In genomic region chr6:120991857-120992256, GRCm38 (mm10) we compare ENCODE assay signal across 27 mouse cellular contexts.
A peak's percentile ranks its signal among the peaks of the same experiment; 100 is the strongest.
DNase-seq lines count a peak whose midpoint lies in the region; ATAC-seq lines count a peak whose summit lies in the region.
"Had no signal": no experiment of that assay in that cellular context is flagged by ENCODE, and none has a peak within 500 bp of the region (broad histone marks: within the 10 kb centered on the region; RNA-seq: fewer than 3 reads in every experiment).

No protein-coding gene starts in this region.

- no peak overlapping the region for H3K4me2 ChIP-seq in liver, embryonic 13.5 days
- H3K4me2 ChIP-seq in liver, embryonic 11.5 days = no peak overlapping the region
- H3K4me2 ChIP-seq: embryonic facial prominence, embryonic 12.5 days; forebrain, embryonic 12.5 days; hindbrain, embryonic 15.5 days; limb, embryonic 15.5 days; lung, embryonic 15.5 days; midbrain, embryonic 12.5 days; neural tube, embryonic 13.5 days had no signal

- H3K9ac ChIP-seq in liver, embryonic 13.5 days = no peak overlapping the region
- no peak overlapping the region for H3K9ac ChIP-seq in liver, embryonic 11.5 days (ENCODE audit: low read depth, low read length)
- H3K9ac ChIP-seq: embryonic facial prominence, embryonic 12.5 days; forebrain, embryonic 12.5 days; forebrain, postnatal 0 days; hindbrain, embryonic 15.5 days; limb, embryonic 15.5 days; lung, embryonic 15.5 days; midbrain, embryonic 12.5 days; neural tube, embryonic 13.5 days had no signal

- peaks cover 22% of the 10 kb centered on the region for H3K4me1 ChIP-seq in liver, embryonic 13.5 days (replicated peaks)
- H3K4me1 ChIP-seq in liver, embryonic 11.5 days (replicated peaks; ENCODE audit: control insufficient read depth, insufficient read depth, low read length) = peaks cover 13% of the 10 kb centered on the region
- H3K4me1 ChIP-seq: embryonic facial prominence, embryonic 12.5 days; midbrain, embryonic 12.5 days had no signal

- H3K27ac ChIP-seq in liver, embryonic 13.5 days = no peak overlapping the region
- H3K27ac ChIP-seq in liver, embryonic 11.5 days (ENCODE audit: low read depth, low read length) = no peak overlapping the region
- H3K27ac ChIP-seq: embryonic facial prominence, embryonic 12.5 days; forebrain, embryonic 12.5 days; heart, embryonic 10.5 days; hindbrain, embryonic 15.5 days; kidney, postnatal 0 days; limb, embryonic 10.5 days; limb, embryonic 15.5 days; lung, embryonic 15.5 days; midbrain, embryonic 12.5 days; neural tube, embryonic 13.5 days had no signal

- H3K27me3 ChIP-seq in liver, embryonic 13.5 days = no peaks in the 10 kb centered on the region
- H3K27me3 ChIP-seq in liver, embryonic 11.5 days (replicated peaks; ENCODE audit: control insufficient read depth, insufficient read depth, low read length) = no peaks in the 10 kb centered on the region
- H3K27me3 ChIP-seq: embryonic facial prominence, embryonic 12.5 days; forebrain, embryonic 12.5 days; hindbrain, embryonic 15.5 days; limb, embryonic 15.5 days; lung, embryonic 15.5 days; midbrain, embryonic 12.5 days; neural tube, embryonic 13.5 days had no signal

- WGBS in liver, embryonic 13.5 days (ENCODE audit: insufficient replicate concordance) = 60% methylated on average over 6 of the region's 6 CpGs
- 70% methylated on average over 6 of the region's 6 CpGs for WGBS in liver, embryonic 11.5 days

- no peaks in the 10 kb centered on the region for H3K9me3 ChIP-seq in liver, embryonic 13.5 days (replicated peaks)
- H3K9me3 ChIP-seq in liver, embryonic 11.5 days (ENCODE audit: control insufficient read depth, low read length) = no peaks in the 10 kb centered on the region
- H3K9me3 ChIP-seq: embryonic facial prominence, embryonic 12.5 days; forebrain, embryonic 12.5 days; heart, embryonic 10.5 days; hindbrain, embryonic 15.5 days; limb, embryonic 10.5 days; limb, embryonic 15.5 days; lung, embryonic 15.5 days; midbrain, embryonic 12.5 days; neural tube, embryonic 13.5 days had no signal

- peak; percentile 56; the same call in 1 of the 2 replicates for ATAC-seq in liver, embryonic 13.5 days (ENCODE audit: low read depth)
- no peak for ATAC-seq in liver, embryonic 11.5 days (replicated peaks; ENCODE audit: low FRiP score)
- peak; percentile 87 for ATAC-seq in erythroblast, adult 5-6 weeks (replicated peaks; ENCODE audit: low FRiP score, poor library complexity, severe bottlenecking)
- ATAC-seq in megakaryocyte-erythroid progenitor cell, adult 5-6 weeks (replicated peaks; ENCODE audit: low FRiP score, low TSS enrichment, poor library complexity, severe bottlenecking) = peak; percentile 88
- ATAC-seq in monocyte, adult 5-6 weeks (replicated peaks; ENCODE audit: insufficient number of reproducible peaks, low FRiP score, low TSS enrichment, poor library complexity, severe bottlenecking) = no peak
- ATAC-seq: forebrain, postnatal 0 days had no signal

- peaks cover 44% of the 10 kb centered on the region for H3K36me3 ChIP-seq in liver, embryonic 13.5 days
- peaks cover 6% of the 10 kb centered on the region; the same call in 1 of the 2 replicates for H3K36me3 ChIP-seq in liver, embryonic 11.5 days (ENCODE audit: control insufficient read depth, insufficient read depth, low read length)
- H3K36me3 ChIP-seq: limb, embryonic 10.5 days; limb, embryonic 15.5 days; lung, embryonic 15.5 days; midbrain, embryonic 12.5 days had no signal

- H3K4me3 ChIP-seq in liver, embryonic 13.5 days (replicated peaks) = no peak overlapping the region
- no peak overlapping the region for H3K4me3 ChIP-seq in liver, embryonic 11.5 days (ENCODE audit: low read depth, low read length)
- H3K4me3 ChIP-seq: embryonic facial prominence, embryonic 12.5 days; forebrain, embryonic 12.5 days; heart, embryonic 10.5 days; hindbrain, embryonic 15.5 days; limb, embryonic 10.5 days; limb, embryonic 15.5 days; lung, embryonic 15.5 days; midbrain, embryonic 12.5 days; neural tube, embryonic 13.5 days had no signal

- no peak for DNase-seq in liver, embryonic 13.5 days
- DNase-seq in liver, embryonic 11.5 days (ENCODE audit: low spot score) = no peak
- DNase-seq in MEL-GATA-1-ER (ENCODE audit: extremely low read depth, low read depth) = peak; percentile 31
- no peak for DNase-seq in left cerebral cortex, adult 18-20 months (ENCODE audit: low spot score in 2 of 2)
- DNase-seq in thymus, postnatal 36 days = no peak
- DNase-seq: adrenal gland, postnatal 10 days; B cell, adult 2 months; cerebellum, adult 11 months; cerebellum, adult 9-10 months; cerebellum, postnatal 36 days; forebrain, postnatal 0 days; gastrocnemius, postnatal 10 days; kidney, adult 18-20 months; kidney, postnatal 4 days had no signal

Comparison
In these comparisons a context has a peak if more than half of its experiments do, and no peak if none do; other contexts are left out.
1. ATAC-seq: peak in liver, embryonic 13.5 days (single experiment), erythroblast, adult 5-6 weeks (single experiment) and megakaryocyte-erythroid progenitor cell, adult 5-6 weeks (single experiment); none in liver, embryonic 11.5 days (single experiment) and monocyte, adult 5-6 weeks (single experiment).